Mouse (Mus musculus) brain, embryonic 14.5 days (tissue): ENCODE data around the gene Slc10a4. TPM values are rescaled to one million over a fixed set of nuclear protein-coding genes. Genes with fewer than 3 reads are reported as not detected.
A peak's percentile ranks its signal among the peaks of the same experiment; 100 is the strongest.
"Not testable (repeated sequence)": the region's sequence is repeated elsewhere in the genome, so short reads cannot be mapped to it uniquely, and the experiment has no call there.

ENCODE experiments used
- DNase-seq: peaks from one replicate; pipeline ENCODE4 v3.0.0-alpha.2; 2011; ENCODE audit warnings: low read depth
- CTCF ChIP-seq: fragments of 200-500 bp; IDR thresholded peaks from 2 replicates; pipeline ENCODE4 v1.5.1; 2012; ENCODE audit warnings: inconsistent platforms, mild to moderate bottlenecking, moderate library complexity, borderline replicate concordance; ENCODE audit not compliant: insufficient read depth, insufficient read length; ENCODE audit errors: extremely low read depth
- POLR2A ChIP-seq: fragments of 200-500 bp; IDR thresholded peaks from 2 replicates; pipeline ENCODE4 v1.6.1; 2012; ENCODE audit warnings: mild to moderate bottlenecking, inconsistent platforms, borderline replicate concordance; ENCODE audit not compliant: poor library complexity, insufficient read depth, insufficient read length, severe bottlenecking; ENCODE audit errors: extremely low read depth
- polyA plus RNA-seq: library from polyadenylated mRNA; depleted of rRNA; stranded (reverse); fragments of >200 nt; gene quantifications from 2 replicates; pipeline ENCODE4 v1.2.3, GENCODE M21; 2012

Gene Slc10a4
- polyA plus RNA-seq, 1 experiment = 23.6 TPM

DNA sequence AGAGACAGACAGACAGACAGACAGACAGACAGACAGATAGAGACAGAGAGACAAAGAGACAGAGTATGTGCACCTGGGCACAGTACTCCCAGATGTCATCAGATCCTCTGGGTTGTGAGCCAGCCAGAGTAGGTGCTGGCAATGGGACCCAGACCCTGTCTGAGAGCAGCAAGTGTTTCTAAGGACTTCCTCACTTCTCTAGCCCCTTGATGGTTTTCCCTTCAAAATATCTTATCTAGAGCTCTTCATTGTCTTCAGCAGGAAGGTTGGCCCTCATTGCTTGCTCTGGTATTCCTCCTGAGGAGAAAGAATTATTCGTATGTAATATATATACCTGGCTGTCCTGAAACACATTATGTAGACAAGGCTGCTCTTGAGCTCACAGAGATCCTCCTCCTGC, 14.2 kb upstream of the Slc10a4 start:
- DNase-seq = no peak
- TF ChIP-seq POLR2A = no peak
- no peak for TF ChIP-seq CTCF

DNA sequence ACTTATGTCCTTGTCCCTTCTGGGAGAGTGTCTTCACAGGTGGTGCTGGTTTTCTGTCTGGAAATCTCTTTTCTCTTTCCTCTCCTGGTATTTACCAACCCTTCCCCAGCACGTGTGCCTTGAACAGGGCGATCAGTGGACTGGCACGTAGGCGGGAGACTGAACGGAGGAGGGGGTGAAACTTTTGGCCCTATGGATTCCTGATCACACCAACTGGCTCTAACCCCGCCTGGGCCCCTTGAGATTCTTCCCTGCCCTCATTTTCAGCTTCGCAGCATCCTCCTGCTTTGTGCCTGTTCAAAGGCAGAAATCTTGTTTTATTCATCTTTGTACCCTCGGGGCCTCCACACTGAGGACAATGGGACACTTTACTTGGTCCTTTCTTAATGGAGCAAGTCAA, 12.3 kb upstream of the Slc10a4 start:
- DNase-seq = no peak
- no peak for TF ChIP-seq CTCF
- TF ChIP-seq POLR2A = no peak

DNA sequence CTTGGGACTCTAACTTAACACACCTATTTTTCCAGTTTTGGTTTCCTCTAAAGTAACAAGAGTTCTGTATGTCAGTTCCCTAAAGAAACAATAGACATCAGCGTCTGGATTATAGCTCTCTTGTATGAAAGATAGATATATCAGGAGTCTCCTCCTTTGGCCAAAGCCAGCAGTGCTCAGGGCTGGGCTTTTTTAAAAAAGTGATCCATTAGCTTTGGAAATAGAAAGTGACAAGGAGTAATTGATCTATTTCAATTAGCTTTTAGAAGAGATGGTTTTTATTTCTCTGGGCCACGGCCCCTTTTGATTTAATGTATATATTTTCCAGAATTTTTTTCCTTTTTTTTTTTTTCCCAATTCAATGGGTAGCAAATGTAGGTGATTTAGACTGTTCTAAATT, 11.8 kb upstream of the Slc10a4 start:
- TF ChIP-seq CTCF (no peak), POLR2A (no peak)
- DNase-seq = no peak

DNA sequence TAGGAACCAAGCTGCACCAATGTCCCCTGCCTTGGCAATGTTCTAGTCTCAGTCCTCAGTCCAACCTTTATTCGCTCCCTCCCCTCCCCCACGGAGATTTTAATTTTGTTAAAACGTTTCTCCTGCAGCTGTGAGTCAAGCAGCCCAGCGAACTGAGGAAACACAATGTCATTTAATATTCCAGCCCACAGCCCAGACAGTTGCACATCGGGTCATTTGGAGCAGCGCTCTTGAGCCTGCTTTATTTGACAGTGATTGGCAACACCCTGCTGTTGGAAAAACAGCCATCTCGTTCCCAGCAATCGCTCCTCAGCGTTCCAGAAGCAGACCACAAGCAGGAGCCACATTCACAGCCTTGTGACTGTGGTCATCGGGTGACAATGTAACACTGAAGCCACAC, 11.3 kb upstream of the Slc10a4 start:
- DNase-seq = peak; percentile 71
- TF ChIP-seq CTCF (no peak), POLR2A (no peak)

DNA sequence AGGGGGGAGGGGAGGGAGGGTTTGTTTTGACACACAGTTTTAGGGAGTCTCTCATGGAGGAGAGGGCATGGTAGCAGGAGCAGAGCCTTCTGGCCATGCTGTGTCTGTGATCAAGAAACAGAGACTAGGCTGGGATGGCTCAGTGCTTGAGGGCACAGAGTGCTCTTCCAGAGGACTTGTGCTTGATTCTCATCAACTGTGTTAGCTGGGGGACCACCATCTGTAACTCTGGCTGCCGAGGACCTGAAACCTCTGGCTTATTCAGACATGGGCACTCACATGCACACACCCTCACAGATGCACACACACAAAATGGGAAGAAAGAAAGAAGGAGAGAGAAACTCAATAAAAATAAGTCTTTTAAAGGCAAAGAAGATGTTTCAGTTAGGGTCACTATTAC, 8.1 kb upstream of the Slc10a4 start:
- not testable (repeated sequence) for DNase-seq

DNA sequence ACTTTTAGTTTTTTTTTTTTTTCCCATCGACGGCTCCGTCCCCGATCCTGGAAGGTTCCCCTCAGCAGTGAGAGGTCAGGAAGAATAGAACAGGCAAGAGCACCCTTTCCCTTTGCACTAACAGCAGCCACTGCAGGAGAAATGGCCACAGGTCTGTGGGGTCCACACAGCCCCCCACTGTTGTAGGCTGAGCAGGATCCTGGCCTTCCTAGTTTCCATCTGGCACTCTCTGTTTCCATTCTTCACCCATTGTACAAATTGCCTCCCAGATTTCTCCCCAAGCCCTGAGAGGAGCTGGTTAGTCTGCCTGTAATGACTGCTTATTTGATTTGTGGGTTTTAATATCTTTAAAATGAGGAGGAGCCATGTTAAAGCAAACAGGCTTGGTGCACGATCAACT, 2.6 kb upstream of the Slc10a4 start:
- TF ChIP-seq POLR2A (no peak), CTCF (no peak)
- no peak for DNase-seq

DNA sequence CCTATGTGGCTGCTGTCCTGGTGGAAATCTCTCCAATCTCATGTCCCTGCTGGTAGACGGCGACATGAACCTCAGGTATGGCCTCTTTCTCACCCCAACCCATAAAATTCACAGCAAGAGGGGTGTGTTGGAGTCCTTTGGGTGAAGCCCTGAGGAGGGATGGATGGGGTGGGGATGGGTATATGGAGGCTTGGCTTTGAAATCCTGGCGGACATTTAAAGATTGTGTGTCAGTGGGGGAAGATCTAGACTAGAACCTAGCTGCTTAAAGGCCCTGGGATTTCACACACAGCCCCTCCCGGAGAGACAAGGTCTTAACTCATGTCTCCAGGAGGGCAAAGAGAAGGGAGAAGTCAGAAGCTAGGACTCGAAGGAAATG, 888 bp downstream of the Slc10a4 start:
- no peak for TF ChIP-seq POLR2A
- no peak for TF ChIP-seq CTCF

DNA sequence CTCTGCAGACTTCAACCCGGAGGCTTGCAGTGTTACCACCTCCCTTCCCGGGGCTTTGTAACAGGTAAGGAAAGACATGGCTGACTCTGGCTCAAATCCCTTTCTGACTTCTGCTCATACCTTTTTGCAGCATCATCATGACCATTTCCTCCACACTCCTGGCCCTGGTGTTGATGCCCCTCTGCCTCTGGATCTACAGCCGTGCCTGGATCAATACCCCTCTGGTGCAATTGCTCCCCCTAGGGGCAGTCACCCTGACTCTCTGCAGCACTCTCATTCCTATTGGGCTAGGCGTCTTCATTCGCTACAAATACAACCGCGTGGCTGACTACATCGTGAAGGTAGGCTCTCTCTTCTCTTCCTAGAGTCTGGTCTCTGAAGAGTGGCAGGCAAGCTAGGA, 1.5 kb downstream of the Slc10a4 start:
- DNase-seq = not testable (repeated sequence)
- TF ChIP-seq CTCF = peak; percentile 18; the same call in 1 of the 2 replicates

More for the DNA sequence above, 888 bp downstream of the Slc10a4 start:
- no peak for DNase-seq

DNA sequence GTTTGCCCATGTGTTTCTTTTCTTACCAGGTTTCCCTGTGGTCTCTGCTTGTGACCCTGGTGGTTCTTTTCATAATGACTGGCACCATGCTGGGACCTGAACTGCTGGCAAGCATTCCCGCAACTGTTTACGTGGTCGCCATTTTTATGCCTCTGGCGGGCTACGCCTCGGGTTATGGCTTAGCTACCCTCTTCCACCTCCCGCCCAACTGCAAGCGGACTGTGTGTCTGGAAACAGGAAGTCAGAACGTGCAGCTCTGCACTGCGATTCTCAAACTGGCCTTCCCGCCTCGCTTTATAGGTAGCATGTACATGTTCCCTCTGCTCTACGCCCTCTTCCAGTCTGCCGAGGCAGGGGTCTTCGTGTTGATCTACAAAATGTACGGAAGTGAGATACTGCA, 5.1 kb downstream of the Slc10a4 start:
- DNase-seq = not testable (repeated sequence)

DNA sequence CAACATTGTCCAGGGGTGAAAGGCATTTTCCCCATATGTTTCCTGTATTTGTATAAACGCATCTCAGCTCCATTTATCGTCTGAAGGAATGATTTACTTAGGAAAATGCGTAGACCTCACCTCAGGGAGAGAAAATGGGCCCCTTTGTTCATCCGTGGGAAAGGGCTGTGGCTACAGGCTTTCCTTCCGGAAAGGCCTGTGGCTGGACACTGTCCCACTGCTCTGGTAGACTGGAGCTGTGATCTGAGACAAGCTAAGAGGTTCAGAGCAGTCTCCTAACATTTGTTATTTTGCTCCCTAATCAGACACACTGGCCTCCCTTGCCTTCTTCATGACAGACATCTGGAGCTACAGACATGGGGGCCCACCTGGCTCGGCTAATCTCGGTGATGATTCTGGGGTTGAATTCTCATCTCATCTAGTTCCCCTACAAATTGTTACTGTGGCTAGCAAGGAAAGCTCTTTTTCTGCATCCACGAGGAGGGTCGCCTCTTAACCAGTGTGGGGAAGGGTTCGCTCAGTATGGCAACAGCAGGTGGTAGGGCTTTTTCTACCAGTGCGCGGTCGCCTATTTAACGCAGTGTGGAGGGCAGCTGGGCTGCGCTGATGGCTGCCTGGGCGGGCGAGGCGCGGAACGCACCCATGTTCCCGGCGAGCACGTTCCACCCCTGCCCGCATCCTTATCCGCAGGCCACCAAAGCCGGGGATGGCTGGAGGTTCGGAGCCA, 6.4 kb downstream of the Slc10a4 start:
- not testable (repeated sequence) for DNase-seq

DNA sequence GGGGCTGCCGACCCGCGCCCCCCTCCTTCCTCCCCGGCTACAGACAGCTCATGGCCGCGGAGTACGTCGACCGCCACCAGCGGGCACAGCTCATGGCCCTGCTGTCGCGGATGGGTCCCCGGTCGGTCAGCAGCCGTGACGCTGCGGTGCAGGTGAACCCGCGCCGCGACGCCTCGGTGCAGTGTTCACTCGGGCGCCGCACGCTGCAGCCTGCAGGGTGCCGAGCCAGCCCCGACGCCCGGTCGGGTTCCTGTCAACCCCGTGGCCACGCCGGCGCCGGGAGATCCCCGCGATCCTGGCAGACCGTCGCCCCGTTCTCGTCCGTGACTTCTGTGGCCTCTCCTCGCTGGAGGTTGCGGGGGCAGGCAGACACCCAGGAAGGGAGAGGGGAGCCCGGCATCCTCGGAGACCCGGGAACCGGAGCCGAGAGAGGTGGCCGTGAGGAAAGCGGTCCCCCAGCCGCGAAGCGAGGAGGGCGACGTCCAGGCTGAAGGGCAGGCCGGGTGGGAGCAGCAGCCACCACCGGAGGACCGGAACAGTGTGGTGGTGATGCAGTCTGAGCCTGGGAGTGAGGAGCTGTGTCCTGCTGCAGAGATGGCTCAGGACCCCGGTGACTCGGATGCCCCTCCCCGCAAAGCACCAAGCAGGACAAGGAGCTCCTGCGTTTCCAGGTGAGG, 7.1 kb downstream of the Slc10a4 start:
- not testable (repeated sequence) for DNase-seq

DNA sequence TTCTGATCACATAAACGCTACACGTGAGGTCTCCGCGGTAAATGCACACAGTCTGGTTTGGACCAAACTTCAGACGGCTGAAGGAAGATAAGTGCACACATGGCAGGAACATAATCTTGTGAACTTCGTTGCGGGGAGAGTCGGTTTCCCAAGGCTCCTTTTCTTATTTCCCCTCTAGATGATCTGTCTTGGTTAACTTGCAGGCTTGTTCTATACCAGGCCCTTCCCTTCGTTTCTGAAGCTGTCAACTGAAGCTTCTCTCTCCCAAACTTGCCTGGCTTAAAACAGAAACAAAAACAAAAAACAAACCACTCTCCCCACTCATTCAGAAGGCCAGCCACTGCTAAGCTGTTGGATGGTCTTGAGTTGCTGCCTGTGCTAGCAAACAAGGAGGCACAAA, 8.1 kb downstream of the Slc10a4 start:
- DNase-seq = peak; percentile 19
- TF ChIP-seq CTCF (no peak), POLR2A (no peak)

DNA sequence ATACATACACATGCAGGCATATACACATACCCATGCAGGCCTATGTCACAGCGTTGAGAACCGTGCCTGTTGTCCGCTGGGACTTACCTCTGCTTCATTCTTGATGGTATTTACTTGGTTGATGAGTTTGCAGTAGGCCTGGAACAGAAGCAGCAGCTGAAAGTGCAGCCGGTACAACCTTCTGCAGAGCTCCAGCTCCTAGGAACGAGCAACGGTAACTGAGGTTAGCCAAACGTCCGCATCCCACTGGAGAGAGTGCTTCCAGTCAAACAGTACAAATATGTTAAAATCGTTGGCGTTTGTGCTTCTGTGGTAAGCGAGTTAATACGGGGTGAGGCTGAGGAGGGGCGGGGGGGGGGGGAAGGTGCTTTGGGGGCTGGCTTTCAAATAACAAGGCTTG, 17.1 kb downstream of the Slc10a4 start:
- DNase-seq = no peak
- TF ChIP-seq POLR2A (no peak), CTCF (no peak)

DNA sequence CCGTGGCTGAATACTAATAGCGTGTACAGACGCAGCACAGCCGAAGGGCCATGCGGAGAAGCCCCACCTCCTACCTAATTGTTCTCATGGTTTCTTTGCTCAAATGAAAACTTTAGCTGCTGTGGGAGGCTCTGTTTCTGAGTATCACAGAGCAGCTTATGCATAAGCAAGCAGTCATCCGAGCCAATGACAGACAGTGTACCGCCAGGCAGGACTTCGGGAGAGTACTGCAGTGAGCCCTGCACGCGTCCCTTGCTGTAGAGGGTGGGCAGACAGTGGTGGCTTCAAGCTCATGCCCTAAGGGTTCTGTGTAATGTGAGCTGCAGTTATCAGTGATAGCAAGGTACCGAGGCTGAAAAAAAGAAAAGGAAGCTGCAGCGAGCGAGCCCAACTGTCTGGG, 22.0 kb downstream of the Slc10a4 start:
- TF ChIP-seq POLR2A (no peak), CTCF (no peak)
- DNase-seq = no peak

DNA sequence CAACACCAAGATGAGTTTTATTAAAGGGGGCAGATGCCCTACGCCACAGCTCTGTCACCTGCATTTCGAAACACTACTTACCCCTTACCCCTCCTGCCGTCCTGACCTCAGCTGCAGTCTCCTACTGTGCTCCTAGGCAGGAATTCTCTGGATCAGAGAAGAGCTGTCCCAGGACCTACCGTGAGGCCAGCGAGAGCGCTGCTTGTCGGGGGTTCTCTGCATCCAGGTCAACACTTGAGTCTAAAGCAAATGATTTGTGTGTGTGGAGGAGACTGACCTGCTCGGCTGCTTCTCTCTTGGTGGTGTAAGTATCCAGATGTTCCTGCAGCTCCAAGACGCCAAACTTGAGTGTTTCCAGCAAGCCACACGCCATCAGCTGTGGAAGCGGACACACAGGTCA, 25.8 kb downstream of the Slc10a4 start:
- TF ChIP-seq CTCF (no peak), POLR2A (no peak)

More for the DNA sequence above, 25.8 kb downstream of the Slc10a4 start:
- no peak for DNase-seq
